Mouse (Mus musculus): ENCODE data around the gene Mpzl1. TPM values are rescaled to one million over a fixed set of nuclear protein-coding genes. Genes with fewer than 3 reads are reported as not detected.

Gene Mpzl1
- polyA plus RNA-seq, 1 experiment from 2014 or later, result 25.5 TPM

GRCm38 (mm10) chr1:165614793-165615192 is 19.5 kb downstream of the Mpzl1 start:
- H3K9ac ChIP-seq, result no peak overlapping the region
- no peak overlapping the region for H3K4me3 ChIP-seq (replicated peaks)
- peaks cover 22% of the 10 kb centered on the region for H3K4me1 ChIP-seq (replicated peaks)
- H3K36me3 ChIP-seq (replicated peaks), result no peaks in the 10 kb centered on the region
- H3K27ac ChIP-seq (replicated peaks), result no peak overlapping the region
- 66% methylated on average over 3 of the region's 3 CpGs for WGBS (ENCODE audit: insufficient replicate concordance)
- no peak overlapping the region for H3K4me2 ChIP-seq
- ATAC-seq (ENCODE audit: insufficient read depth), result no peak
- no peaks in the 10 kb centered on the region for H3K27me3 ChIP-seq
- H3K9me3 ChIP-seq (replicated peaks), result no peaks in the 10 kb centered on the region

- H3K9me3 ChIP-seq (replicated peaks), result no peaks in the 10 kb centered on the region
- no peak for ATAC-seq (ENCODE audit: insufficient read depth)
- H3K4me3 ChIP-seq (replicated peaks), result no peak overlapping the region
- H3K9ac ChIP-seq, result no peak overlapping the region
- peaks cover 26% of the 10 kb centered on the region for H3K4me1 ChIP-seq (replicated peaks)
- no peaks in the 10 kb centered on the region for H3K36me3 ChIP-seq (replicated peaks)
- WGBS (ENCODE audit: insufficient replicate concordance), result 67% methylated on average over 4 of the region's 4 CpGs
- no peak overlapping the region for H3K27ac ChIP-seq (replicated peaks)
- H3K4me2 ChIP-seq, result no peak overlapping the region
- H3K27me3 ChIP-seq, result no peaks in the 10 kb centered on the region
These were observed 20.4 kb downstream of the Mpzl1 start for GRCm38 (mm10) chr1:165613926-165614325.

GRCm38 (mm10) chr1:165612714-165613113 is 21.6 kb downstream of the Mpzl1 start:
- Histone ChIP-seq H3K9ac (no peak overlapping the region), H3K36me3 (replicated peaks) (no peaks in the 10 kb centered on the region), H3K4me1 (replicated peaks) (peaks cover 19% of the 10 kb centered on the region), H3K27ac (replicated peaks) (no peak overlapping the region), H3K4me3 (replicated peaks) (no peak overlapping the region), H3K9me3 (replicated peaks) (no peaks in the 10 kb centered on the region), H3K27me3 (no peaks in the 10 kb centered on the region), H3K4me2 (no peak overlapping the region)
- WGBS (ENCODE audit: insufficient replicate concordance), result 17% methylated on average over 5 of the region's 5 CpGs
- no peak for ATAC-seq (ENCODE audit: insufficient read depth)

GRCm38 (mm10) chr1:165610321-165610999 is 23.9 kb downstream of the Mpzl1 start:
- Histone ChIP-seq H3K9ac (no peak overlapping the region), H3K4me2 (no peak overlapping the region), H3K27me3 (no peaks in the 10 kb centered on the region), H3K27ac (replicated peaks) (no peak overlapping the region), H3K4me3 (replicated peaks) (no peak overlapping the region), H3K36me3 (replicated peaks) (no peaks in the 10 kb centered on the region), H3K9me3 (replicated peaks) (no peaks in the 10 kb centered on the region), H3K4me1 (replicated peaks) (0 out of 2 replicates have a peak, but pooled peaks cover 7% of the 10 kb centered on the region)
- 48% methylated on average over 9 of the region's 9 CpGs for WGBS (ENCODE audit: insufficient replicate concordance)
- no peak for ATAC-seq (ENCODE audit: insufficient read depth)

- Histone ChIP-seq H3K9me3 (replicated peaks) (no peaks in the 10 kb centered on the region), H3K27ac (replicated peaks) (no peak overlapping the region), H3K4me3 (replicated peaks) (no peak overlapping the region), H3K4me1 (replicated peaks) (0 out of 2 replicates have a peak, but pooled peaks cover 7% of the 10 kb centered on the region), H3K27me3 (no peaks in the 10 kb centered on the region), H3K9ac (no peak overlapping the region), H3K4me2 (no peak overlapping the region), H3K36me3 (replicated peaks) (no peaks in the 10 kb centered on the region)
- no peak for ATAC-seq (ENCODE audit: insufficient read depth)
- WGBS (ENCODE audit: insufficient replicate concordance), result 41% methylated on average over 7 of the region's 7 CpGs
These were observed 24.6 kb downstream of the Mpzl1 start for GRCm38 (mm10) chr1:165609495-165610320.

- Histone ChIP-seq H3K27ac (replicated peaks) (no peak overlapping the region), H3K36me3 (replicated peaks) (no peaks in the 10 kb centered on the region), H3K4me2 (no peak overlapping the region), H3K4me1 (replicated peaks) (0 out of 2 replicates have a peak, but pooled peaks cover 7% of the 10 kb centered on the region), H3K9ac (no peak overlapping the region), H3K27me3 (no peaks in the 10 kb centered on the region), H3K9me3 (replicated peaks) (no peaks in the 10 kb centered on the region), H3K4me3 (replicated peaks) (no peak overlapping the region)
- WGBS (ENCODE audit: insufficient replicate concordance), result 77% methylated on average over 4 of the region's 4 CpGs
- ATAC-seq (ENCODE audit: insufficient read depth), result no peak
These were observed 25.4 kb downstream of the Mpzl1 start for GRCm38 (mm10) chr1:165608904-165609303.

- ATAC-seq (ENCODE audit: insufficient read depth), result no peak
- WGBS (ENCODE audit: insufficient replicate concordance), result 76% methylated on average over 6 of the region's 6 CpGs
- H3K4me1 ChIP-seq (replicated peaks), result 0 out of 2 replicates have a peak, but pooled peaks cover 4% of the 10 kb centered on the region
- H3K27me3 ChIP-seq, result no peaks in the 10 kb centered on the region
- no peaks in the 10 kb centered on the region for H3K9me3 ChIP-seq (replicated peaks)
- H3K4me2 ChIP-seq, result no peak overlapping the region
- no peak overlapping the region for H3K4me3 ChIP-seq (replicated peaks)
- H3K27ac ChIP-seq (replicated peaks), result no peak overlapping the region
- H3K9ac ChIP-seq, result no peak overlapping the region
- no peaks in the 10 kb centered on the region for H3K36me3 ChIP-seq (replicated peaks)
These were observed 28.6 kb downstream of the Mpzl1 start for GRCm38 (mm10) chr1:165605774-165606173.

GRCm38 (mm10) chr1:165605108-165605507 is 29.2 kb downstream of the Mpzl1 start:
- H3K9me3 ChIP-seq (replicated peaks), result no peaks in the 10 kb centered on the region
- no peaks in the 10 kb centered on the region for H3K27me3 ChIP-seq
- H3K9ac ChIP-seq, result no peak overlapping the region
- 64% methylated on average over 3 of the region's 3 CpGs for WGBS (ENCODE audit: insufficient replicate concordance)
- no peak overlapping the region for H3K27ac ChIP-seq (replicated peaks)
- no peak overlapping the region for H3K4me3 ChIP-seq (replicated peaks)
- H3K36me3 ChIP-seq (replicated peaks), result no peaks in the 10 kb centered on the region
- H3K4me1 ChIP-seq (replicated peaks), result 0 out of 2 replicates have a peak, but pooled peaks cover 4% of the 10 kb centered on the region
- no peak for ATAC-seq (ENCODE audit: insufficient read depth)
- H3K4me2 ChIP-seq, result no peak overlapping the region

- 53% methylated on average over 8 of the region's 8 CpGs for WGBS (ENCODE audit: insufficient replicate concordance)
- H3K9me3 ChIP-seq (replicated peaks), result no peaks in the 10 kb centered on the region
These were observed 30.1 kb downstream of the Mpzl1 start for GRCm38 (mm10) chr1:165604203-165604602.

GRCm38 (mm10) chr1:165603218-165603617 is 31.1 kb downstream of the Mpzl1 start:
- no peaks in the 10 kb centered on the region for H3K9me3 ChIP-seq (replicated peaks)
- no peak overlapping the region for H3K4me2 ChIP-seq
- no peak overlapping the region for H3K27ac ChIP-seq (replicated peaks)
- 72% methylated on average over 14 of the region's 14 CpGs for WGBS (ENCODE audit: insufficient replicate concordance)
- ATAC-seq (ENCODE audit: insufficient read depth), result no peak
- no peak overlapping the region for H3K9ac ChIP-seq
- H3K36me3 ChIP-seq (replicated peaks), result no peaks in the 10 kb centered on the region
- no peaks in the 10 kb centered on the region for H3K4me1 ChIP-seq (replicated peaks)
- H3K4me3 ChIP-seq (replicated peaks), result no peak overlapping the region
- H3K27me3 ChIP-seq, result no peaks in the 10 kb centered on the region

More at GRCm38 (mm10) chr1:165604203-165604602, 30.1 kb downstream of the Mpzl1 start:
- no peak for ATAC-seq (ENCODE audit: insufficient read depth)
- Histone ChIP-seq H3K9ac (no peak overlapping the region), H3K4me1 (replicated peaks) (no peaks in the 10 kb centered on the region), H3K36me3 (replicated peaks) (no peaks in the 10 kb centered on the region), H3K4me3 (replicated peaks) (no peak overlapping the region), H3K27ac (replicated peaks) (no peak overlapping the region), H3K27me3 (no peaks in the 10 kb centered on the region), H3K4me2 (no peak overlapping the region)

GRCm38 (mm10) chr1:165601775-165602280 is 32.5 kb downstream of the Mpzl1 start:
- 61% methylated on average over 10 of the region's 10 CpGs for WGBS (ENCODE audit: insufficient replicate concordance)
- Histone ChIP-seq H3K9me3 (replicated peaks) (no peaks in the 10 kb centered on the region), H3K27ac (replicated peaks) (no peak overlapping the region), H3K4me1 (replicated peaks) (no peaks in the 10 kb centered on the region), H3K27me3 (no peaks in the 10 kb centered on the region), H3K36me3 (replicated peaks) (no peaks in the 10 kb centered on the region), H3K4me2 (no peak overlapping the region), H3K9ac (no peak overlapping the region), H3K4me3 (replicated peaks) (no peak overlapping the region)
- ATAC-seq (ENCODE audit: insufficient read depth), result no peak
